9 mouse cellular contexts compared by ENCODE assay signal in genomic region chr7:44640843-44641605, GRCm38 (mm10). TPM values are rescaled to one million over a fixed set of nuclear protein-coding genes. Genes with fewer than 3 reads are reported as not detected.
DNase-seq lines count a peak whose midpoint lies in the region; ATAC-seq and TF ChIP-seq lines count a peak whose summit lies in the region.
"Had no signal": no experiment of that assay in that cellular context is flagged by ENCODE, and none has a peak within 500 bp of the region (broad histone marks: within the 10 kb centered on the region; RNA-seq: fewer than 3 reads in every experiment).

No protein-coding gene starts in this region.

- H3K27ac ChIP-seq in forebrain, embryonic 13.5 days, result no peak overlapping the region
- no peak overlapping the region for H3K27ac ChIP-seq in left cerebral cortex, adult 2 months

- intact Hi-C loops in left cerebral cortex, adult 2 months (cut with DNase I), result loop anchor here (5.0 kb wide), 1 partner anchor 139 kb away; no protein-coding TSS in a partner anchor

- WGBS in forebrain, embryonic 13.5 days, result 18% methylated on average over 25 of the region's 25 CpGs

- peak; percentile 36 for DNase-seq in layer of hippocampus, adult 11-12 months (ENCODE audit: low spot score)
- no peak for DNase-seq in layer of hippocampus, postnatal 14 days (ENCODE audit: low spot score in 2 of 2)
- peak; percentile 63 to 67 for DNase-seq in left cerebral cortex, adult 2 months (ENCODE audit: extremely low spot score in 1 of 2, low spot score in 2 of 2)
- peak; percentile 67 to 69 for DNase-seq in right cerebral cortex, postnatal 10 days (ENCODE audit: low spot score in 2 of 2)
- DNase-seq in thymus, postnatal 0 days (ENCODE audit: low spot score), result no peak
- no peak for DNase-seq in Muller cell, postnatal 12 days (ENCODE audit: inconsistent ontology term)
- no peak for DNase-seq in lung, postnatal 10 days

- peak overlapping the region; percentile 30 for H3K4me2 ChIP-seq in forebrain, embryonic 13.5 days

- H3K4me3 ChIP-seq in forebrain, embryonic 13.5 days, result no peak overlapping the region
- H3K4me3 ChIP-seq in left cerebral cortex, adult 2 months, result no peak overlapping the region

- no peak for ATAC-seq in forebrain, embryonic 13.5 days

- H3K9ac ChIP-seq in forebrain, embryonic 13.5 days, result no peak overlapping the region

- no peaks in the 10 kb centered on the region for H3K9me3 ChIP-seq in forebrain, embryonic 13.5 days (replicated peaks)

- no peak for TF ChIP-seq CTCF in left cerebral cortex, adult 2 months (IDR thresholded peaks at IDR 0.05)

- peaks cover 77% of the 10 kb centered on the region for H3K27me3 ChIP-seq in forebrain, embryonic 13.5 days

- peaks cover 11% of the 10 kb centered on the region; the same call in 1 of the 2 replicates for H3K4me1 ChIP-seq in forebrain, embryonic 13.5 days

- H3K36me3 ChIP-seq in forebrain, embryonic 13.5 days (ENCODE audit: poor library complexity, severe bottlenecking), result no peaks in the 10 kb centered on the region

RNA-seq across cellular contexts. Expression of gene Myh14, which starts 29.6 kb away (rescaled TPM):
- 10 to 100 TPM; 20.9 to 24.6 TPM for total RNA-seq in layer of hippocampus, postnatal 14 days (2021)
- polyA plus RNA-seq in forebrain, embryonic 13.5 days (2015; fragmentation: Nextera tagmentation; extraction: Ambion mirVana), result 0.49 and 0.84 TPM in 2 replicates
- total RNA-seq in left cerebral cortex, adult 2 months (2021), result 10 to 100 TPM; 21.1 to 21.4 TPM
- 0.66 and 1.0 TPM in 2 replicates for polyA plus RNA-seq in thymus, postnatal 0 days (2015; fragmentation: Nextera tagmentation; extraction: Ambion mirVana)
- total RNA-seq: neutrophil, adult 5-6 weeks had no signal

RNA-seq across cellular contexts. Expression of gene Kcnc3, which starts 50.6 kb away (rescaled TPM):
- 100 to 1,000 TPM; 146 to 149 TPM for total RNA-seq in layer of hippocampus, postnatal 14 days (2021)
- polyA plus RNA-seq in forebrain, embryonic 13.5 days (2015; fragmentation: Nextera tagmentation; extraction: Ambion mirVana), result 2.1 and 2.4 TPM in 2 replicates
- 100 to 1,000 TPM; 114 to 122 TPM for total RNA-seq in left cerebral cortex, adult 2 months (2021)
- polyA plus RNA-seq in thymus, postnatal 0 days (2015; fragmentation: Nextera tagmentation; extraction: Ambion mirVana), result 0.03 TPM in 1 of 2 replicates, not detected in the other

Comparison
In these comparisons a context has a peak if more than half of its experiments do, and no peak if none do; other contexts are left out.
1. DNase-seq: peak in layer of hippocampus, adult 11-12 months (single experiment), left cerebral cortex, adult 2 months (2 of 2) and right cerebral cortex, postnatal 10 days (2 of 2); none in layer of hippocampus, postnatal 14 days (0 of 2), thymus, postnatal 0 days (single experiment), Muller cell, postnatal 12 days (single experiment) and lung, postnatal 10 days (single experiment).